Comparison of ENCODE assay signal across 8 mouse cellular contexts in the genomic region with DNA sequence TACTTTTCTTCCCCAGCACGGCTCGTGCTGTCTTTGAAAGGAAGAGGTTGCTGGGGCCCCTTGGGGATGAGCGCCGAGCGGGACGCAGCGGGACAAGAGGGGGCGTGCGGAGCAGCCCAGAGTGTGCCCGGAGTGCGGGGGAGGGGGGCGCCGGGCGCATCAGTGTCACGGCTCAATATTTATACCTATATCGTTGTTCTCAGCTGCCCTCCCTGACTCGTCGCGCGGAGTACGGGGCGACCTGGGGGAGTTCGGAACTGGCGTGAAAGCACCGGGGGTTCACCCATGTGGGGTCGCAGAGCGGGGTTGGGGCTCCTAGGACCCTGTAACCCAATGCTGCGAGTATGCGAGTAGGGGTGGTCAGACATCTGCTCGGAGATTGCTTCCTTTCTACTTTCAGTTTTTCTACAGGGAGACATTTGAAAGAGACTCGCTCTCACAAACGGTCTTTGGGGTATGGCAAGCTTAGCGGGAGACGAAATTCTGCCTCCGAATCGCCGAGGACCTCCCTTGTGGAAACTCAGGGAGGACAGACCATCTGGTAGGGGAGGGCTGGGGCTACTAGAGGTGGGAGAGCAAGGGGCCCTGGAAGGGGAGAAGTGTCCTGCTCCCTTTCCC. TPM values are rescaled to one million over a fixed set of nuclear protein-coding genes. Genes with fewer than 3 reads are reported as not detected.
DNase-seq lines count a peak whose midpoint lies in the region; ATAC-seq and TF ChIP-seq lines count a peak whose summit lies in the region.

Gene E030030I06Rik (minus strand): TSS at position 198 of the 618 bp plus-strand sequence.

- H3K36me3 ChIP-seq in forebrain, embryonic 12.5 days (replicated peaks), result no peaks in the 10 kb centered on the region
- H3K36me3 ChIP-seq in intestine, postnatal 0 days (ENCODE audit: control insufficient read depth, insufficient read depth), result no peaks in the 10 kb centered on the region
- H3K36me3 ChIP-seq in midbrain, embryonic 13.5 days, result no peaks in the 10 kb centered on the region

- peak within 1 kb of the TSS; percentile 84 for H3K4me2 ChIP-seq in forebrain, embryonic 12.5 days
- peak within 1 kb of the TSS; percentile 98 for H3K4me2 ChIP-seq in intestine, postnatal 0 days (replicated peaks; ENCODE audit: low read depth)
- H3K4me2 ChIP-seq in midbrain, embryonic 13.5 days (replicated peaks), result peak within 1 kb of the TSS; percentile 76

- peak within 1 kb of the TSS; percentile 67 for H3K9ac ChIP-seq in forebrain, embryonic 12.5 days
- H3K9ac ChIP-seq in intestine, postnatal 0 days (ENCODE audit: low read depth, low read length), result peak within 1 kb of the TSS; percentile 64
- peak within 1 kb of the TSS; percentile 71 for H3K9ac ChIP-seq in midbrain, embryonic 13.5 days (replicated peaks)

- H3K4me3 ChIP-seq in forebrain, embryonic 12.5 days (replicated peaks), result peak within 1 kb of the TSS; percentile 65
- H3K4me3 ChIP-seq in intestine, postnatal 0 days (ENCODE audit: low read depth, low read length), result peak within 1 kb of the TSS; percentile 72
- H3K4me3 ChIP-seq in midbrain, embryonic 13.5 days (replicated peaks), result peak within 1 kb of the TSS; percentile 56

- no peaks in the 10 kb centered on the region for H3K9me3 ChIP-seq in forebrain, embryonic 12.5 days
- no peaks in the 10 kb centered on the region for H3K9me3 ChIP-seq in intestine, postnatal 0 days (ENCODE audit: control insufficient read depth)
- no peaks in the 10 kb centered on the region for H3K9me3 ChIP-seq in midbrain, embryonic 13.5 days

- peak within 1 kb of the TSS; percentile 68; the same call in 1 of the 2 replicates for H3K27ac ChIP-seq in forebrain, embryonic 12.5 days
- peak within 1 kb of the TSS; percentile 93 for H3K27ac ChIP-seq in intestine, postnatal 0 days (ENCODE audit: low read depth, low read length)
- no peak within 1 kb of the TSS for H3K27ac ChIP-seq in midbrain, embryonic 13.5 days

- peaks cover 30% of the 10 kb centered on the region for H3K4me1 ChIP-seq in forebrain, embryonic 12.5 days
- no peaks in the 10 kb centered on the region for H3K4me1 ChIP-seq in intestine, postnatal 0 days (replicated peaks; ENCODE audit: control insufficient read depth, insufficient read depth, low read length)
- H3K4me1 ChIP-seq in midbrain, embryonic 13.5 days (replicated peaks), result peaks cover 33% of the 10 kb centered on the region

- TF ChIP-seq CTCF in intestine, postnatal 0 days (IDR thresholded peaks at IDR 0.05; ENCODE audit: low read depth), result no peak

- WGBS in forebrain, embryonic 12.5 days, result under 1% methylated on average over 37 of the region's 37 CpGs
- WGBS in intestine, postnatal 0 days, result under 1% methylated on average over 37 of the region's 37 CpGs
- WGBS in midbrain, embryonic 13.5 days, result under 1% methylated on average over 37 of the region's 37 CpGs

- peak; percentile 67 for ATAC-seq in forebrain, embryonic 12.5 days (ENCODE audit: low FRiP score)
- ATAC-seq in intestine, postnatal 0 days, result peak; percentile 21; the same call in 1 of the 2 replicates
- peak; percentile 61 for ATAC-seq in midbrain, embryonic 13.5 days

- peak; percentile 34 for DNase-seq in adrenal gland, adult 18-20 months (ENCODE audit: low spot score in 2 of 2)
- no peak for DNase-seq in adrenal gland, postnatal 4 days (ENCODE audit: low spot score in 2 of 2)
- DNase-seq in spleen, postnatal 10 days (ENCODE audit: low spot score in 2 of 2), result peak; percentile 15 to 30
- DNase-seq in spleen, postnatal 36 days (ENCODE audit: low spot score in 2 of 2), result no peak
- no peak for DNase-seq in right cerebral cortex, postnatal 25 days

- H3K27me3 ChIP-seq in forebrain, embryonic 12.5 days, result peaks cover 39% of the 10 kb centered on the region
- H3K27me3 ChIP-seq in intestine, postnatal 0 days (replicated peaks; ENCODE audit: control insufficient read depth, insufficient read depth, low read length), result peaks cover 22% of the 10 kb centered on the region
- H3K27me3 ChIP-seq in midbrain, embryonic 13.5 days, result peaks cover 45% of the 10 kb centered on the region

RNA-seq across cellular contexts. Expression of gene E030030I06Rik, which starts in this region (rescaled TPM):
- 10 to 100 TPM in 1 of 2 experiments, 1 to 10 TPM in 1; 7.3 to 13.4 TPM for total RNA-seq in adrenal gland, adult 18-20 months (2021)
- 1 to 10 TPM; 9.7 to 9.9 TPM for total RNA-seq in adrenal gland, postnatal 4 days (2021)
- polyA plus RNA-seq in forebrain, embryonic 12.5 days (2016; fragmentation: Nextera tagmentation; extraction: Ambion mirVana), result 11.5 and 14.4 TPM in 2 replicates
- polyA plus RNA-seq in intestine, postnatal 0 days (2015; fragmentation: Nextera tagmentation; extraction: Ambion mirVana), result 17.1 and 25.2 TPM in 2 replicates
- 8.6 and 9.6 TPM in 2 replicates for polyA plus RNA-seq in midbrain, embryonic 13.5 days (2015; fragmentation: Nextera tagmentation; extraction: Ambion mirVana)

Comparison
In these comparisons a context has a peak if more than half of its experiments do, and no peak if none do; other contexts are left out.
1. DNase-seq: peak in adrenal gland, adult 18-20 months (2 of 2) and spleen, postnatal 10 days (2 of 2); none in adrenal gland, postnatal 4 days (0 of 2), spleen, postnatal 36 days (0 of 2) and right cerebral cortex, postnatal 25 days (single experiment).
2. Peak in every context shown above with its lines, with median percentiles within 50 percentile points of each other: ATAC-seq, H3K4me2 ChIP-seq, H3K4me3 ChIP-seq and H3K9ac ChIP-seq.